Mouse (Mus musculus) adrenal gland, adult 2 months (tissue): Measurements from ENCODE around the gene Uggt2. TPM values are rescaled to one million over a fixed set of nuclear protein-coding genes. Genes with fewer than 3 reads are reported as not detected.

Experiments used
- DNase-seq: peaks from one replicate; pipeline ENCODE4 v3.0.0; 2021
- long read RNA-seq: library from polyadenylated mRNA; stranded (forward); transcript quantifications from one replicate; pipeline ENCODE4 v2.0.0, GENCODE M21; 2021
- polyA plus RNA-seq: library from polyadenylated mRNA; depleted of rRNA; stranded (reverse); fragments of >200 nt; gene quantifications from 2 replicates; pipeline ENCODE4 v1.2.3, GENCODE M21; 2012; rRNA removed
- total RNA-seq, 2 experiments: library from RNA; stranded (reverse); gene quantifications; 2 replicates each; pipeline ENCODE4 v1.2.3; 2021

Uggt2 gene
- total RNA-seq (10 to 100 TPM; 11.0 to 16.5 TPM), polyA plus RNA-seq (8.0 and 8.1 TPM in 2 replicates)
- long read RNA-seq, full-length matches to known transcripts: 2 of 3 reads
- long read RNA-seq, partial matches to known transcripts: 0 of 3 reads
- long read RNA-seq, other reads (novel, unspliced or antisense): 1 of 3 reads

GRCm38 (mm10) chr14:119098851-119099569 lies at the start of gene Uggt2:
Uggt2 (minus strand) TSS chr14:119099430.
- peak; percentile 92 for DNase-seq

DNA sequence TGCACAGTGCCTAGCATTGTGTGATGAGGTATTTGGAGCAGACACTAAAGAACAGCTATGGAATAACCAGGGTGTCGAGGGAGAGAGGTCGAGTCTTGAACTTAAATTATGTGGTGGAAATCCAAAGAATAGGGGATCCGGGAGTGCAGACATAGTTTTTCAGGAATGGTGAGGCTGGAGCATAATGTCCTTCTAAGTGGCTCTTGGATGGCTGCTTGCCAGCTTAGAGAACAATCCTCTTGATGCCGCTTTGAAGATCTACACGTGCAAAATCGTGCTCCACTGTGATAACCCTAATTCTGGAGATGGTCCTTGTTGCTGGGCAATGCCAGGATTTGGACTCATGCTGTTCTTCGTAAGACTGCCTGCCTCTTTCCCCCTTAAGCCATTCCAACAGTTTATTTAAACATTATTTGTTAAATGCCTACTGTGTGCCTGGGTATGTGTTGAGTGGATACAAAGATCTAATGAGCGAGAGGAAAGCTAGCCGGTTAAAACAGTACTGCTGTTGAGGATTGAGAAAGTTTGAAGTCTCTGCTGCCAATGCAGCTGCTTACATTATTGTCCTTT lies 40.2 kb upstream of the Uggt2 start:
- no peak for DNase-seq

- DNase-seq: peak; percentile 25
Observed at GRCm38 (mm10) chr14:119138786-119139100, 39.5 kb upstream of the Uggt2 start.

GRCm38 (mm10) chr14:119137906-119138785 lies 38.9 kb upstream of the Uggt2 start, which contains the start of gene Hs6st3:
Hs6st3 (plus strand) TSS chr14:119138341.
- DNase-seq: peak; percentile 45

DNA sequence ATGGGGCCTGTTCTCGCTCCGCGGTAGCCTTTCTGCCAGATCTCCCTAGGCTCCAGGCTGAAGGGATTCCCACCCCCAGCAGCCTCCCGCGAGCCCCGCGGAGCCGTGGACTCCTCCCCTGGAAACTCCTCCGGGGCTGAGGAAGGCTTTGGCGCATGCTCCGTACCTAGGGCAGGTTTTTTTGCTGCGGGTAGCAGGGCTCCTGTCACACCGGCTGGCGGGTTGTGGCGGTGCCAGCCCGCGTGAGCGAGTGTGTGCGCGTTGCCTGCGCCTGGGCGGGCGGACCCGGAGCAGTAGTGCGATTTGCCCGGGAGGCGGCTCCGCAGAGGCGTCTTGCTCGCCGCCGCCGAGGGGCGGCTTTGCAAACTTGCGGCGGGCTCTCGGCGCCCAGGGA lies 38.3 kb upstream of the Uggt2 start:
- DNase-seq: peak; percentile 84

- DNase-seq: no peak
Observed at GRCm38 (mm10) chr14:119127330-119127729, 28.1 kb upstream of the Uggt2 start.

GRCm38 (mm10) chr14:119125840-119126239 lies 26.6 kb upstream of the Uggt2 start:
- no peak for DNase-seq

- peak; percentile 15 for DNase-seq
Observed at GRCm38 (mm10) chr14:119124061-119124460, 24.8 kb upstream of the Uggt2 start.

DNA sequence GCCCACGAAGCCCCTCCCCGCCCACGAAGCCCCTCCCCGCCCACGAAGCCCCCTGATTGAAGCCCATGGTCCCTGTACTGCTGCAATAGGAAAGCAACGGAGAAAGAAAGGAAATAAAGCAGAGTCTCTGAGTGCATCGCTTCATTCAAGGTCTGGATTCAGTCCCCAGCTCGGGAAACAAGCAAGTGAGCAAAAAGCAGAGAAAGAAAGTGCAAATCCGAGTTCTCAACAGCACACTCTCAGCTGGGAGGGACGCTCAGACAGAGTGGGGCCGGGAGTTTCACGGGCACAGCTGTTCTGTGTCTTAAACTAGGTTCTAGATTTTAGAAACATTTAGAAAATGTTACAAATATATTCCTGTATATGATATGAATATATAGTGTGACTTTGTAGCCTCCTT lies 24.4 kb upstream of the Uggt2 start:
- DNase-seq: no peak

- no peak for DNase-seq
Observed at GRCm38 (mm10) chr14:119112558-119112957, 13.3 kb upstream of the Uggt2 start.

DNA sequence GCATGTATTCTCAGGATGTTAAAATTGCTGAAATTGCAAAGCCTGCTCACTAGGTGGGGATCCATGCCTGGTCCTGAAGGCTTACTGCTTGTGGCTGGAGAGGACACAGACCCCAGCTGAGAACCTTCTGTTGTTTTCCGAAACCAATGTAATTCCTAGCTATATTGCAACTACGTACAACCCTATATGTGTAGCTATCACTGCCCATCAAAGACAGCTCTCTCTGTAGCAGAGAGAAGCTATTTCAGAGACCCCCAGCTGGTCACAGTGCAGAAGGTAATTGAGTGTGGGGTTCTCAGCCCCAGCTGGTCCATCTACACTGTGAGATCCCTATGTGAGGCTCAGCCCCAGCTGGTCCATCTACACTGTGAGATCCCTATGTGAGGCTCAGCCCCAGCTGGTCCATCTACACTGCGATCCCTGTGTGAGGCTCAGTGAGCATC lies 10.6 kb upstream of the Uggt2 start:
- no peak for DNase-seq

DNA sequence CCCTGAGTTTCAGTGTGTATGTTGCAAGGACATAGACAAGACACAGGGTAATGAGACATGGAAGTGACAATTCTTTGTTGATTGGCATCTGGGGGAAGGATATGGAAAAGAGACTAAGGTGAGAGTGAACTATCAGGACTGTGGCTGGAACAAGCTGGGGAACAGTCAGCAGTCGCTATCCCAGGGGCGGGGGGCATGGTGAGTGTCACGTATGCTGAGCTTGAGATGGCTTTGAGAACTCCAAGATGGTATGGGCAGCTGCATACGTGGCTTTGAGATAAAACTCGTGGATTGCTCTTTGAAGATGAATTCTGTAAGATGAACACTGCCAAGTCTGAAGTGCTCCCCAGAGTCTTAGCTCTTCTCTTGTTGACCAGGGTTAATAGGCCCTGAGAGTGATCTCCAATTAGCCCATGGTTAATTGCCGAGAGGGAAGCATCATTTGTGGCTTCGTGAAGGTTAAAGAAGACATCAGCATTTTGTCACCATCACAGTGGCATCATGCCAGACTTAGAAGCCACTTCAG lies 9.6 kb upstream of the Uggt2 start:
- no peak for DNase-seq

GRCm38 (mm10) chr14:119107591-119107990 lies 8.4 kb upstream of the Uggt2 start:
- no peak for DNase-seq

DNA sequence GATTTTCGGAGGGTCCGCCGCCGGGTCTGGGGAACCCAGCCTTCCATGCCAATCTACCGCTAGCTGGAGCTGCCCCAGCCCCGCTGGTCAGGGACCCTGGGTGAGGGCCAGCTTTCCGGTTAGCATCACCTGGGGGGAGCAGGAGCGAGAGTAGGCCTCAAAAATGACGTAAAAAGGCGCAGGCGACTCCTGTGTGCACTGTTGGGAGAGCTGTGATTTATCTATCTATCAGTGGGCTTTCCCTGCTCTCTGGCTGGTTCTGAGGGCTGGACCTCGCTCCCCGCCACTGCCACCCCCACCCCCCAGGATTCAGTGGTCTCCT lies 301 bp upstream of the Uggt2 start:
- DNase-seq: no peak

DNA sequence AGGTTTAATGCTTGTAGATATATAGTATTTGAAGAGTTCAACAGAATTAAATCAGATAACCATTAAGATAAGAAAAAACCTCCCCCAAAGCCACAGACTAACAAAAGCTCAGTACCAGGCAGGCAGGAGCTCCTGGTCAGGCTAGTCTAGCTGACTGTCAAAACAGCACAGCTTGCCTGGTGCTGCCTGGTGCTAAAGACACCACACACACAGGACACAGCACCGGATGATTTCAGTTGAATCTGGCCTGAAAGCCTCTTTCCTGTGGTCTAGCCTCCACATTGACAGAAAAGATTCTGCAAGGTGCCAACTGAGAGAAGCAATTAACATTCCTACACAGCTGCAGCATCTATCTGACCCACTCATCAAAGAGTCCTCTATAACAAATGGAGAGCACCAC lies 37.4 kb downstream of the Uggt2 start:
- no peak for DNase-seq

- DNase-seq: no peak
Observed at GRCm38 (mm10) chr14:119060682-119061081, 38.5 kb downstream of the Uggt2 start.

DNA sequence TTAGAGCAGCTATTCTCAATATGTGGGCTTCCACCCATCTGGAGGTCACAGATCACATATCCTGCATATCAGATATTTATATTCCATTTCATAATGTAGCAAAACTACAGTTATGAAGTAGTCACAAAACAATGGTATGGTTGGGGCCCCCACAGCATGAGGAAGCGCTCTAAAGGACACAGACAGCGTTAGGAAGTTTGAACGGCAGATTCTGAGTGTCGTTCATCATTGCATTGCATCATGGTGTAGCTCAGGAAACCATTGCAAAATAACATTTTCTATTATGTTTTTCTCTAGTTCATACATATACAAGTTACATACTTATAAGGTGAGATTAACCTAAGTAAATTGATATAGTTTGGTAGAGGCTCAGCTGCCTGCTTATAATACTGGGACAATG lies 42.2 kb downstream of the Uggt2 start:
- no peak for DNase-seq

DNA sequence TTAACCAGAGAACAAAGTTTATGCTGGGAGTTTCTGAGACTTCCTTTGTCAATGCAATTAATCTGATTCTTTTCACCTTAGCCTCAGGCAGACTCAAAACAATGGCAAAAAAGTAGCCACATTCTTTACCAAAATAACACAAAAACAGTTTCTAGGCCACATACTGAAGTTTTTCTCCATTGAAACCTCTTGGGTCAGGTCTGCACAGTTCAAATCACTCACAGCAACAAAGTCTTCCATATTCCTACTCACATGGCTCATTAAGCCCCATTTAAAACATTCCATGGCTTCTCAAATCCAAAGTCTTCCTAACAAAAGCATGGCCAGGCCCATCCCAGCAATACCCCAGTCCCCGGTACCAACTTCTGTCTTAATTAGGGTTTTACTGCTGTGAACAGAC lies 46.3 kb downstream of the Uggt2 start:
- no peak for DNase-seq

DNA sequence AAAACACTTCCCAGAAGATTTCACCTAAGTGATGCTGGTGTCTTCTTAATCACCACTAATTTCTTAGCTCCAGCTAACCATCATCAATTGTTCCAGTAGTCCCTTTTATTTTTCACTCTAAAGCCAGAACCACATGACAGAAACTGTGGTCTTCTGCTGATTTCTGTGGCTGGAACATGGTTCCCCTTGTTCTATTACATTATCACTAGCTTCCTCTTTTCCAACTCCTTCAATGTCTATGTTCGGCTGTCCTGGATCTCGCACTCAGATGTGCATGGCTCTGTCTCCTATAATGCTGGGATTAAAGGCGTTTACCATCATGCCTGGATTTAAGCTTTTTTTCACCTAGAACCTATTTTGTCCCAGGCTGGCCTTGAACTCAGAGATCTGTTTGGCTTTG lies 46.9 kb downstream of the Uggt2 start:
- no peak for DNase-seq

- DNase-seq: no peak
Observed at GRCm38 (mm10) chr14:119043765-119044164, 55.5 kb downstream of the Uggt2 start.

GRCm38 (mm10) chr14:119040253-119040652 lies 59.0 kb downstream of the Uggt2 start:
- peak; percentile 42 for DNase-seq

DNA sequence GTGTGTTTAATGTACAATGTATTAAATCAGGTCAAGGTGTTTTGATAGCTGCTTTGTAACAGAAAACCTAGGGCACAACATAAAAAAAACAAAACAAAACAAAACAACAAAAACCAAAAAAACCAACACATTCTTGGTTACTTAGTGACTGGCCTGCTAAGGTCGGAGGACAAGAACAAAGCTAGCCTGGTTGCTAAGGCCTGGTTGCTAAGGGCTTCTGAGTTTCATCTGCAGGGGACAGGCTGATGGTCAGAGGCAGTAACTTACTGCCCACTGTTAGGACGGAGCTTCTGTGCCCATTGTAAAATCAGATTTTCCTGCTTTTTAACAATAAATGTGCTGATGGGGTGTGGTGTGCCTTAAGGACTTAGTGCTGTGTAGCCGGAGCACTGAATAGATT lies 61.5 kb downstream of the Uggt2 start:
- no peak for DNase-seq
